Mouse (Mus musculus): ENCODE measurements around the gene Exoc4. TPM values are rescaled to one million over a fixed set of nuclear protein-coding genes. Genes with fewer than 3 reads are reported as not detected.

Gene Exoc4
- total and polyA plus RNA-seq, 3 experiments: 10.5 to 86.2 (median 80.5) TPM

DNA sequence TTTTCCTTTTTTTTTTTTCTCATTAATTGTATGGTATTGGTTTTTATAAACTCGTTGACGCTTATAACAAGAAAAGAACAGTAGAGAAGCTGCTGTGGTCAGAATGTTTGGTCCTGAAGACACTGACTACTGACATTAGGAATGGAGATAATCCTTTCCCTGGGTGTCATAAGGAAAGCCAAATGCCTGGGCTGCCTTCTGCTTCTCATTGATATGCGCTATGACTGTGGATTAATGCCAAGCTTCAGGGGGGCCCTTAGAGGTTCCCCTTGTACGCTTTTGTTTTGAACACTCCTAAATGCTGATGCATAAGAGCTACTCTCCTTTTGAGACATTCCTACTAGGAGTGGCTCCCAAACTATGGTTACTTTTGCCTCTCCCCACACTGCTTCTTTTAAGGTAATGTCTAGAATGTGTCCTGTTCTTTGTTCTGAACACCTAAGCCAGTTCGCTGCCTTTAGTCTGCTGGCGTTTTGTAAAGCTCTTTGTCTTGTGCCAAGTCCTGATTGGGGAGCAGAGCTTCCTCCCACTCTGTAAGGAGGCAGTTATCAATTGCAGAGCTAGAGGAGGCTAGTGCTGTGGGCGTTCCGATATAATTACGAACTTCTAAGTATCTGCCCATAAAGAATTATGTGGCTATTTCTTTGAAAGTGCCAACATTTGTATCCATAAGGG lies 621.7 kb downstream of the Exoc4 start:
- H3K27me3 ChIP-seq (ENCODE audit: insufficient read depth, low read length): no peaks in the 10 kb centered on the region
- H3K4me1 ChIP-seq (ENCODE audit: insufficient read depth, low read depth, low read length): no peaks in the 10 kb centered on the region
- no peak for ATAC-seq (ENCODE audit: extremely low read depth, insufficient number of reproducible peaks, low FRiP score, poor library complexity, severe bottlenecking)
- H3K9me3 ChIP-seq (replicated peaks): no peaks in the 10 kb centered on the region
- no peak overlapping the region for H3K4me3 ChIP-seq (ENCODE audit: low read depth, low read length)
- H3K36me3 ChIP-seq (replicated peaks): peaks cover 5% of the 10 kb centered on the region
- no peak for DNase-seq (ENCODE audit: low spot score)
- TF ChIP-seq POLR2AphosphoS5 (IDR thresholded peaks at IDR 0.05; ENCODE audit: insufficient replicate concordance, low read depth, low read length): no peak
- TF ChIP-seq GATA2 (IDR thresholded peaks at IDR 0.05; ENCODE audit: borderline replicate concordance, low read depth, low read length): no peak
- TF ChIP-seq GATA1 (IDR thresholded peaks at IDR 0.05; ENCODE audit: borderline replicate concordance, low read length): no peak
- no peak for TF ChIP-seq TAL1 (conservative IDR thresholded peaks at IDR 0.05; ENCODE audit: low read depth, low read length)
- no peak for TF ChIP-seq CTCF (IDR thresholded peaks at IDR 0.05; ENCODE audit: low read depth, low read length)

DNA sequence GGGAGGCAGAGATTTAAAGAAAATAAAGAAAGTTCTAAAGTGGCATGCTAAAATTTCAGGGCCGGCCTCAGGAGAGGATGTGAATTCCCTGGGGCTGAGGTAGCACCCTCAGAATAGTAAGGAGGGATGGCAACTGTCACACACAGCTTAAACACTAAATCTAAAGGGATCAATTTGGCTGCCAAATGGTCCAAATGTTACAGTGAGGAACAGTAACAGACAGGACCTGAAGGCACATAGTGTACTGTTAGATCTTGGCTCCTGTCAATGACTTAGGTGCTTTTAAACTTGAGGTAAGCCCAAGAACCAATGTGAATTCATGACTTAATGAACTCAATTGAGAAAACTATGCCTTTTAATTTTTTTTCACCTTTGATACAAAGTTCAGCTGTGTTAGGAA lies 622.4 kb downstream of the Exoc4 start:
- Histone ChIP-seq H3K27me3 (ENCODE audit: insufficient read depth, low read length) (no peaks in the 10 kb centered on the region), H3K4me3 (ENCODE audit: low read depth, low read length) (no peak overlapping the region), H3K4me1 (ENCODE audit: insufficient read depth, low read depth, low read length) (no peaks in the 10 kb centered on the region), H3K9me3 (replicated peaks) (no peaks in the 10 kb centered on the region), H3K36me3 (replicated peaks) (peaks cover 5% of the 10 kb centered on the region)
- DNase-seq (ENCODE audit: low spot score) (no peak), ATAC-seq (ENCODE audit: extremely low read depth, insufficient number of reproducible peaks, low FRiP score, poor library complexity, severe bottlenecking) (no peak)
- TF ChIP-seq TAL1 (conservative IDR thresholded peaks at IDR 0.05; ENCODE audit: low read depth, low read length) (no peak), POLR2AphosphoS5 (IDR thresholded peaks at IDR 0.05; ENCODE audit: insufficient replicate concordance, low read depth, low read length) (no peak), GATA1 (IDR thresholded peaks at IDR 0.05; ENCODE audit: borderline replicate concordance, low read length) (no peak), GATA2 (IDR thresholded peaks at IDR 0.05; ENCODE audit: borderline replicate concordance, low read depth, low read length) (no peak), CTCF (IDR thresholded peaks at IDR 0.05; ENCODE audit: low read depth, low read length) (no peak)

DNA sequence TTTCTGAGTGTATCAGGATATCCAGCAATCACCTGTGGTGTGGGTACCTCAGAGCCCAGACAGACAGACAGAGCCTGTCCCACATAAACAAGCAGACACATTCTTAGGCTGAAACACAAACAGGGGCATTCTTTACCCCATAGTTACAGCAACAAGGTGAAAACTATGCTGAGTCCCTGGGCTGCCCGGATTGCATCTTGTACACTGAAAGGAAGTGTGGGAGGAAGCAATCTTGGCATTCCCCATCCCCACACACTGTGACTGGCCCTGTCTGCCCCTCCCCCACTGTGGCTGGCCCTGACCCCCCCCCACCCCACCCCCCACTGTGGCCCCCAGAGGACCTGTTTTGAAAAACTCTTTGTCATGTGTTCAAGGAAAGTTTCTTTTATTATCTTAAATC lies 623.3 kb downstream of the Exoc4 start:
- Histone ChIP-seq H3K4me1 (ENCODE audit: insufficient read depth, low read depth, low read length) (no peaks in the 10 kb centered on the region), H3K9me3 (replicated peaks) (no peaks in the 10 kb centered on the region), H3K4me3 (ENCODE audit: low read depth, low read length) (no peak overlapping the region), H3K36me3 (replicated peaks) (peaks cover 5% of the 10 kb centered on the region), H3K27me3 (ENCODE audit: insufficient read depth, low read length) (no peaks in the 10 kb centered on the region)
- TF ChIP-seq POLR2AphosphoS5 (IDR thresholded peaks at IDR 0.05; ENCODE audit: insufficient replicate concordance, low read depth, low read length) (no peak), GATA2 (IDR thresholded peaks at IDR 0.05; ENCODE audit: borderline replicate concordance, low read depth, low read length) (no peak), TAL1 (conservative IDR thresholded peaks at IDR 0.05; ENCODE audit: low read depth, low read length) (no peak), GATA1 (IDR thresholded peaks at IDR 0.05; ENCODE audit: borderline replicate concordance, low read length) (no peak), CTCF (IDR thresholded peaks at IDR 0.05; ENCODE audit: low read depth, low read length) (no peak)
- DNase-seq (ENCODE audit: low spot score) (no peak), ATAC-seq (ENCODE audit: extremely low read depth, insufficient number of reproducible peaks, low FRiP score, poor library complexity, severe bottlenecking) (no peak)

GRCm38 (mm10) chr6:33873000-33873399 lies 624.1 kb downstream of the Exoc4 start:
- Histone ChIP-seq H3K4me3 (ENCODE audit: low read depth, low read length) (no peak overlapping the region), H3K27me3 (ENCODE audit: insufficient read depth, low read length) (no peaks in the 10 kb centered on the region), H3K9me3 (replicated peaks) (no peaks in the 10 kb centered on the region), H3K4me1 (ENCODE audit: insufficient read depth, low read depth, low read length) (no peaks in the 10 kb centered on the region), H3K36me3 (replicated peaks) (peaks cover 5% of the 10 kb centered on the region)
- DNase-seq (ENCODE audit: low spot score) (no peak), ATAC-seq (ENCODE audit: extremely low read depth, insufficient number of reproducible peaks, low FRiP score, poor library complexity, severe bottlenecking) (no peak)
- TF ChIP-seq POLR2AphosphoS5 (IDR thresholded peaks at IDR 0.05; ENCODE audit: insufficient replicate concordance, low read depth, low read length) (no peak), GATA1 (IDR thresholded peaks at IDR 0.05; ENCODE audit: borderline replicate concordance, low read length) (no peak), TAL1 (conservative IDR thresholded peaks at IDR 0.05; ENCODE audit: low read depth, low read length) (no peak), CTCF (IDR thresholded peaks at IDR 0.05; ENCODE audit: low read depth, low read length) (no peak), GATA2 (IDR thresholded peaks at IDR 0.05; ENCODE audit: borderline replicate concordance, low read depth, low read length) (no peak)

GRCm38 (mm10) chr6:33874291-33875014 lies 625.6 kb downstream of the Exoc4 start:
- ATAC-seq (ENCODE audit: extremely low read depth, insufficient number of reproducible peaks, low FRiP score, poor library complexity, severe bottlenecking): no peak
- TF ChIP-seq TAL1 (conservative IDR thresholded peaks at IDR 0.05; ENCODE audit: low read depth, low read length) (no peak), CTCF (IDR thresholded peaks at IDR 0.05; ENCODE audit: low read depth, low read length) (no peak), GATA1 (IDR thresholded peaks at IDR 0.05; ENCODE audit: borderline replicate concordance, low read length) (no peak), POLR2AphosphoS5 (IDR thresholded peaks at IDR 0.05; ENCODE audit: insufficient replicate concordance, low read depth, low read length) (no peak), GATA2 (IDR thresholded peaks at IDR 0.05; ENCODE audit: borderline replicate concordance, low read depth, low read length) (no peak)
- no peak for DNase-seq (ENCODE audit: low spot score)
- Histone ChIP-seq H3K4me1 (ENCODE audit: insufficient read depth, low read depth, low read length) (no peaks in the 10 kb centered on the region), H3K36me3 (replicated peaks) (peaks cover 5% of the 10 kb centered on the region), H3K9me3 (replicated peaks) (no peaks in the 10 kb centered on the region), H3K4me3 (ENCODE audit: low read depth, low read length) (no peak overlapping the region), H3K27me3 (ENCODE audit: insufficient read depth, low read length) (no peaks in the 10 kb centered on the region)

DNA sequence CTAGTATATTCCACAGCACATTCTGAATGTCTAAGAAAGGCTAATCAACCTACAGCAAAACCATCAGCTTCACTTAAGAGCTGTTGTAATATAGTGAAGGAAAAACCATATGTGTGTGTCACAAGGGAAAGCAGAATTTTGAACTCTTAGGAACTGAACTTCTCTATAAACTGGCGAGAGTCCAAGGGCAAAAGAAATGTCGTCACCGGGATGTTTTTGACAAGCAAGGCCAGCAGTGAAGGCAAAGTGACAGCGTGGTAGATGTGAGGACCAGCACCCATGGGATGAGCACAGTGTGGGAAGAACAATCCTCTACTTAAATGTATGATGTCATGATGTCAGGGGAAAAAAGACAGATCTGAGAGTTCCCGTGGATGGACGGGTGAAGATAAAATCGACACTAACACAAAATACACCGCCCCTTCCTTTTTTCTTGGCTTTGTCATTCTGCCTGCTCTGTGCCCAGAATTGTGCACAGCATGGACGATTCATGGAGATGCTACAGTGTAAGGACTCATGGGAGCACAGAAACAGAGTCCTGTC lies 635.3 kb downstream of the Exoc4 start:
- H3K9me3 ChIP-seq (replicated peaks): no peaks in the 10 kb centered on the region
- no peak overlapping the region for H3K4me3 ChIP-seq (ENCODE audit: low read depth, low read length)
- H3K27me3 ChIP-seq (ENCODE audit: insufficient read depth, low read length): no peaks in the 10 kb centered on the region
- H3K36me3 ChIP-seq (replicated peaks): peaks cover 3% of the 10 kb centered on the region
- ATAC-seq (ENCODE audit: extremely low read depth, insufficient number of reproducible peaks, low FRiP score, poor library complexity, severe bottlenecking): no peak
- no peak for TF ChIP-seq GATA2 (IDR thresholded peaks at IDR 0.05; ENCODE audit: borderline replicate concordance, low read depth, low read length)
- TF ChIP-seq CTCF (IDR thresholded peaks at IDR 0.05; ENCODE audit: low read depth, low read length): no peak
- no peak for TF ChIP-seq POLR2AphosphoS5 (IDR thresholded peaks at IDR 0.05; ENCODE audit: insufficient replicate concordance, low read depth, low read length)
- TF ChIP-seq TAL1 (conservative IDR thresholded peaks at IDR 0.05; ENCODE audit: low read depth, low read length): no peak
- TF ChIP-seq GATA1 (IDR thresholded peaks at IDR 0.05; ENCODE audit: borderline replicate concordance, low read length): no peak
- no peaks in the 10 kb centered on the region for H3K4me1 ChIP-seq (ENCODE audit: insufficient read depth, low read depth, low read length)
- no peak for DNase-seq (ENCODE audit: low spot score)

All from G1E (cell line).